ENCODE assay signal across 16 mouse cellular contexts in genomic region chr5:95956651-95957050, GRCm38 (mm10). TPM values are rescaled to one million over a fixed set of nuclear protein-coding genes. Genes with fewer than 3 reads are reported as not detected.
"Had no signal": no experiment of that assay in that cellular context is flagged by ENCODE, and none has a peak within 500 bp of the region (broad histone marks: within the 10 kb centered on the region; RNA-seq: fewer than 3 reads in every experiment).

Cxcl13 (plus strand) TSS chr5:95956951.

- H3K27ac ChIP-seq: layer of hippocampus, adult 2 months; limb, embryonic 12.5 days; liver, embryonic 13.5 days; macrophage; midbrain, embryonic 12.5 days had no signal

- ATAC-seq: liver, postnatal 0 days; lung, postnatal 0 days; midbrain, embryonic 16.5 days had no signal

- H3K9ac ChIP-seq: limb, embryonic 12.5 days; liver, embryonic 13.5 days; liver, postnatal 0 days; midbrain, embryonic 12.5 days had no signal

- H3K9me3 ChIP-seq: limb, embryonic 12.5 days; liver, embryonic 13.5 days; megakaryocyte, embryonic 14.5 days; midbrain, embryonic 12.5 days had no signal

- H3K4me1 ChIP-seq: limb, embryonic 12.5 days; liver, embryonic 13.5 days; megakaryocyte, embryonic 14.5 days; midbrain, embryonic 12.5 days had no signal

- DNase-seq: kidney, adult 18-20 months; kidney, postnatal 10 days; liver; liver, embryonic 13.5 days; liver, postnatal 0 days; right cerebral cortex, adult 18-20 months; right cerebral cortex, postnatal 25 days; thymus, adult 18-20 months; thymus, postnatal 14 days had no signal

- H3K4me2 ChIP-seq: limb, embryonic 12.5 days; liver, embryonic 13.5 days; midbrain, embryonic 12.5 days had no signal

- H3K4me3 ChIP-seq: layer of hippocampus, adult 2 months; limb, embryonic 12.5 days; liver, embryonic 13.5 days; megakaryocyte, embryonic 14.5 days; midbrain, embryonic 12.5 days had no signal

- H3K36me3 ChIP-seq: limb, embryonic 12.5 days; liver, embryonic 13.5 days; midbrain, embryonic 12.5 days had no signal

- H3K27me3 ChIP-seq: limb, embryonic 12.5 days; liver, embryonic 13.5 days; megakaryocyte, embryonic 14.5 days; midbrain, embryonic 12.5 days had no signal

RNA-seq across cellular contexts. Expression of gene Cxcl13, which starts in this region (rescaled TPM):
- polyA plus RNA-seq: macrophage; midbrain, embryonic 12.5 days had no signal
